Mouse (Mus musculus) lung, embryonic 15.5 days (tissue): ENCODE data around the gene Cyyr1. TPM values are rescaled to one million over a fixed set of nuclear protein-coding genes. Genes with fewer than 3 reads are reported as not detected.
A peak's percentile ranks its signal among the peaks of the same experiment; 100 is the strongest.
"Not testable (repeated sequence)": the region's sequence is repeated elsewhere in the genome, so short reads cannot be mapped to it uniquely, and the experiment has no call there.

ENCODE experiments used
- ATAC-seq: fragments of 200-750 bp; cut with Nextera tagmentation; 2 replicates; pipeline ENCODE4 v1.8.0; 2017; ENCODE audit warnings: moderate number of reproducible peaks, borderline replicate concordance; ENCODE audit not compliant: low FRiP score, low TSS enrichment; ENCODE audit errors: extremely low read depth
- H3K27ac ChIP-seq: fragments of 300-500 bp; sonication (generic); 2 replicates; pipeline ENCODE4 v1.5.1; 2015; ENCODE audit warnings: moderate library complexity, mild to moderate bottlenecking, inconsistent platforms
- H3K27me3 ChIP-seq: fragments of 300-500 bp; sonication (generic); 2 replicates; pipeline ENCODE4 v1.6.1; 2015; ENCODE audit warnings: inconsistent platforms
- H3K36me3 ChIP-seq: fragments of 300-500 bp; sonication (generic); 2 replicates; pipeline ENCODE4 v1.6.1; 2015; ENCODE audit warnings: inconsistent platforms
- H3K4me1 ChIP-seq: fragments of 300-500 bp; sonication (generic); 2 replicates; pipeline ENCODE4 v1.6.1; 2015; ENCODE audit warnings: inconsistent platforms
- H3K4me2 ChIP-seq: fragments of 300-500 bp; sonication (generic); 2 replicates; pipeline ENCODE4 v1.6.1; 2015; ENCODE audit warnings: inconsistent platforms, mild to moderate bottlenecking, moderate library complexity
- H3K4me3 ChIP-seq: fragments of 300-500 bp; sonication (generic); 2 replicates; pipeline ENCODE4 v1.5.1; 2015; ENCODE audit warnings: mild to moderate bottlenecking, inconsistent platforms
- H3K9ac ChIP-seq: fragments of 300-500 bp; sonication (generic); 2 replicates; pipeline ENCODE4 v1.6.1; 2015; ENCODE audit warnings: inconsistent platforms
- H3K9me3 ChIP-seq: fragments of 300-500 bp; sonication (generic); 2 replicates; pipeline ENCODE4 v1.6.1; 2016; ENCODE audit warnings: inconsistent platforms
- WGBS: fragments of 180-500 bp; shearing (Covaris S2); methylation state at CpG from one replicate; pipeline ENCODE4 v1.1.7; 2015; 5-methylcytosine and 5-hydroxymethylcytosine counted together
- polyA plus RNA-seq: library from polyadenylated mRNA; unstranded; fragments of >200 nt; fragmentation: Nextera tagmentation; extraction: Ambion mirVana; gene quantifications from 2 replicates; pipeline ENCODE4 v1.2.1, GENCODE M21; 2015

Gene Cyyr1
- 12.4 and 15.9 TPM in 2 replicates for polyA plus RNA-seq

- H3K27me3 ChIP-seq, H3K9me3 ChIP-seq, H3K4me3 ChIP-seq, ATAC-seq, H3K4me2 ChIP-seq, H3K9ac ChIP-seq, H3K36me3 ChIP-seq, H3K27ac ChIP-seq, H3K4me1 ChIP-seq: not testable (repeated sequence)
- 63% methylated on average over 13 of the region's 13 CpGs for WGBS
Measured at GRCm38 (mm10) chr16:85553297-85553696, at the start of gene Cyyr1. Gene Cyyr1 (minus strand): TSS chr16:85553397.

DNA sequence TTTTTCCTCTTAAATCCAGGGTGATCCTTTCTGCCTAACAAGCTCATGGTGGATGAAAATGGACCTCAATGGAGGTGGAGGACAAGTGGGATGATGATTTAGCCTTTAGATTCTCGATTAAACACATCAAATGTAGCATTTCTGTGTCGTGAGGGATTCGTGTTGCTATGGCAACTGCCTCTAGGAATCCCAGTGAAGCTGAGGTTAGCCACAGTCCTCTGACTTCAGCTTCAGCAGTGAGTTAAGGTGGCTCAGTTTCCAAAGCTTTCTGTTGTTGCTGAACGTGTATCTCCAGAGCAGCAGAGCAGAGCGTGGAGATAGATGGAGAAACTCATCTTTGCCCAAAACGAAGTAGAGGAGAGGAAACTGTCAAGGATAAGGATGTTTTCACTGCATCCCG lies 35.6 kb upstream of the Cyyr1 start:
- Histone ChIP-seq H3K36me3 (no peaks in the 10 kb centered on the region), H3K4me1 (no peaks in the 10 kb centered on the region), H3K9me3 (no peaks in the 10 kb centered on the region), H3K9ac (no peak overlapping the region), H3K27me3 (no peaks in the 10 kb centered on the region), H3K27ac (no peak overlapping the region), H3K4me3 (no peak overlapping the region), H3K4me2 (no peak overlapping the region)
- no peak for ATAC-seq
- 73% methylated on average over 7 of the region's 7 CpGs for WGBS

DNA sequence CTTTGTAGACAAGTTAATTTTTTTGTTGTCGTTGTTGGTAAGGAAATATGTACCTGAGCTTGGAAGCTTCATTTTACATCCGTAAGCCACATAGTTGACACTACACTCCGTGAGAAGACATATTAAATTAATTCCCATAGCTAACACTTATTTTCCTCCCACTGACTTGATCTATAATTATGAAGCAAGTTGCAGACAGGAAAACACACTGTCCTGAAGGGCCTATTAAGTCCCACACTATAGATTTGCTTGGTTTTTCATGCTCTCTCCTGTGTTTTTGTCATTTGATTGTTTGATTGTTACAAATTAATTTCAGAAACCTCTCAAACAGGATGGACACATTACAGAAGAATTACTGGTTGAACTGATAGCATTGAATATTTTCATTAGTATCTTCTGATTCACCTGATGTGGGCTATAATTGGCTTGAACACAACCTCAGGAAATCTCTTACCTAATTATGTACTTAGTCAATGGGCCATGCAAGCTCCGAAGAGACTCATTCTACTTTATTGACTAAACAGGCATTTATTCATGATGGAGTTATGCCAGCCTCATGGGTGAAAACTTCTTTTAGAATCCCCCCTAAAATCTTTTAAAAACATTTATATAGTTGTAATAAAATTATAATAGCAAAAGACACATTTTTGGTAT lies 34.5 kb upstream of the Cyyr1 start:
- no peak for ATAC-seq
- no peaks in the 10 kb centered on the region for H3K4me1 ChIP-seq
- no peak overlapping the region for H3K9ac ChIP-seq
- no peaks in the 10 kb centered on the region for H3K27me3 ChIP-seq
- no peak overlapping the region for H3K4me2 ChIP-seq
- 91% methylated on average over 4 of the region's 4 CpGs for WGBS
- H3K9me3 ChIP-seq = no peaks in the 10 kb centered on the region
- H3K27ac ChIP-seq = no peak overlapping the region
- no peaks in the 10 kb centered on the region for H3K36me3 ChIP-seq
- H3K4me3 ChIP-seq = no peak overlapping the region

GRCm38 (mm10) chr16:85566474-85566873 lies 13.3 kb upstream of the Cyyr1 start:
- Histone ChIP-seq H3K9ac (no peak overlapping the region), H3K9me3 (no peaks in the 10 kb centered on the region), H3K4me2 (no peak overlapping the region), H3K27me3 (no peaks in the 10 kb centered on the region), H3K4me3 (no peak overlapping the region), H3K4me1 (no peaks in the 10 kb centered on the region), H3K36me3 (no peaks in the 10 kb centered on the region), H3K27ac (no peak overlapping the region)
- WGBS = 74% methylated on average over 5 of the region's 5 CpGs
- ATAC-seq = no peak

DNA sequence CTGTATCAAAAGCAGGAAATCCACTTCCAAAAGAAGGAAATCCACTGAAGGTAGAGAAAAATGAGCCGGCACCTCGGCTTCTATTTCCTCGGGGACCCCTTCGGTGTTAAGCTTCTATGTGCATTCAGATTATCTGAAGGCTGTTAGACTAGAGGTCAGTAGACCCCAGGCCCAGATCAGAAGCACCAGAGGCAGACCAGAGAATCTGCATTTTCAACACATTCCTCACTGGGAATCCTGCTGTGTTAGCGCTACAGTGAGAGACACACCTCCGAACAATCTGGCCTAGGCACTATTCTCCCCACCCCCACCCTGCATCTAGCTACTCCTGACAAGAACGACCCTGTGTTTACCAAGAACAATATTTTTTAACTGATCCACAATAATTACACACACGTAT lies 641 bp upstream of the Cyyr1 start:
- 46% methylated on average over 8 of the region's 8 CpGs for WGBS
- Histone ChIP-seq H3K4me2 (no peak overlapping the region), H3K27me3 (no peaks in the 10 kb centered on the region), H3K27ac (no peak overlapping the region), H3K9ac (no peak overlapping the region), H3K4me3 (no peak overlapping the region), H3K4me1 (no peaks in the 10 kb centered on the region; the same call in 1 of the 2 replicates), H3K36me3 (no peaks in the 10 kb centered on the region), H3K9me3 (no peaks in the 10 kb centered on the region)
- ATAC-seq = no peak

DNA sequence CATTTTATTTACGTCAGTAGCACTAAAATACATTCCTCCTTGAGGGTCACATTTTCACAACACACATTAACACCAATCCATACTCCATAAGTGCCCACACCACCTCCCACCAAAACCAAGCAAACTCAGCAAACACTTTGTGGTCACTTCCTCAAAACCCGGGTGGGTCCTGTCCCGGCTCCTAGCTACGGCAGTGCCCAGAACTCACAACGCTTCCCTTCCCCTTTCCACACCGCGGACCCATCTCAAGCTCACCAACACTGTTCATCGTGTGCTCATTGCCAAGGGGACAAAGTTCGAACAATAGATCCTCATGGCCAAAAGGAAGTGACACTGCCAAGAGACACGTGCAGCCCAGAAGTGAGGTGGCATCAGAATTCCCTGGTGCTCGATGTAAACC lies 1.2 kb downstream of the Cyyr1 start:
- not testable (repeated sequence) for ATAC-seq, H3K9ac ChIP-seq, H3K4me3 ChIP-seq, H3K27ac ChIP-seq, H3K27me3 ChIP-seq, H3K36me3 ChIP-seq, H3K9me3 ChIP-seq, H3K4me2 ChIP-seq, H3K4me1 ChIP-seq
- WGBS = 94% methylated on average over 1 of the region's 11 CpGs

DNA sequence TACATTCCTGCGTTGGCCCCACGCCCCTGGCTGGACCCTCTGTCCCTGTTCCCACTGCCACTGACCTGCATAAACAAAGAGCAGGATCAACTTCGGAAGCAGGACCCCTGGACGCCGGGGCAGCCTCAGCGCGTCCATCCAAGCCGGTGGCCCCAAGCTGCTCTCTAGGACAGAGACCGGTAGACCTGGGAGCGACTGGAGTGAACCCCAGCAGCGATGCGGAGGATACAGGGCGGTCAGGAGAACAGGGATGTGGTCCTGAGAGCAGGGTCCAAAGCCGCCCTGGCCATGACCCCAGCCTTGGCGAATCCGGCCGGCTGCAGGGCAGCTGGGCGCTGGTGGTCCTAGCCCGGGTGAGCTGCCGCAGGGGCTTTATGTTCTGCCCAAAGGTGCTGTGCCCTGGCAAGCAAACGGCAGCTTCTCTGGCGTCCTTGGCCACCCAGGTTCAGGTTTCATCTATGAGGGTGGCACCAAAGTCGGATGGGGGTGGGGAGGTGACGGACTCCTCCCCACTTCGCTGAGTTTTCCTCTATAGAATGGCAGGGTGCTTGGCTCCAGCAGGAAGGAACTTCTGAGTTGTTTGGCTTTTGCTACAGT lies 3.1 kb downstream of the Cyyr1 start:
- WGBS = under 1% methylated on average over 25 of the region's 25 CpGs
- Histone ChIP-seq H3K4me2 (peak overlapping the region; percentile 80), H3K4me3 (peak overlapping the region; percentile 52), H3K4me1 (no peaks in the 10 kb centered on the region; the same call in 1 of the 2 replicates), H3K9ac (peak overlapping the region; percentile 52), H3K27me3 (no peaks in the 10 kb centered on the region), H3K36me3 (no peaks in the 10 kb centered on the region), H3K27ac (peak overlapping the region; percentile 70), H3K9me3 (no peaks in the 10 kb centered on the region)
- peak; percentile 77 for ATAC-seq

DNA sequence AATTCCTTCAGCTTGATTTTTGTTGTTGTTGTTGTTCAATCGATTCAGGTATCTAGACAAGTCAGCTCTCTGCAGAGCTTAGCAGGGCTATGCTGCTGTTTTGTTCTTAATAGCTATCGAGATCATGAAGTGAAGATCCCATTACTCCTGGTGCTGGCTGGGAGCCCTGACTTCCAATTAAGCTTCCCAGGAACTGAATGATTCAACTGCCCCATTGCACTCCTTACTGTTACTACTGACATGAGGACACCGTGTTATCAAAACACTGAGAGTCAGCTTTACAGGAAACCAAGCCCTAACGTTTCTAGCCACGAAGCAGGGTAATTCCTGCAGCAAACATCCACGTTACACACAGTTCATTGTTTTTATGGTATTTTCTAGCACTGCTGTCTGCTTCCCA lies 6.7 kb downstream of the Cyyr1 start:
- Histone ChIP-seq H3K27ac (no peak overlapping the region), H3K4me2 (peak overlapping the region; percentile 80; the same call in 1 of the 2 replicates), H3K9me3 (no peaks in the 10 kb centered on the region), H3K27me3 (no peaks in the 10 kb centered on the region), H3K9ac (no peak overlapping the region), H3K36me3 (no peaks in the 10 kb centered on the region), H3K4me1 (no peaks in the 10 kb centered on the region; the same call in 1 of the 2 replicates), H3K4me3 (peak overlapping the region; percentile 15; the same call in 1 of the 2 replicates)
- 45% methylated on average over 6 of the region's 6 CpGs for WGBS
- ATAC-seq = no peak

GRCm38 (mm10) chr16:85541676-85542273 lies 11.4 kb downstream of the Cyyr1 start:
- Histone ChIP-seq H3K27ac (no peak overlapping the region), H3K9me3 (no peaks in the 10 kb centered on the region), H3K36me3 (no peaks in the 10 kb centered on the region), H3K4me1 (no peaks in the 10 kb centered on the region), H3K9ac (no peak overlapping the region), H3K27me3 (no peaks in the 10 kb centered on the region), H3K4me3 (no peak overlapping the region), H3K4me2 (no peak overlapping the region; the same call in 1 of the 2 replicates)
- peak; percentile 31; the same call in 1 of the 2 replicates for ATAC-seq
- WGBS = 33% methylated on average over 4 of the region's 4 CpGs

DNA sequence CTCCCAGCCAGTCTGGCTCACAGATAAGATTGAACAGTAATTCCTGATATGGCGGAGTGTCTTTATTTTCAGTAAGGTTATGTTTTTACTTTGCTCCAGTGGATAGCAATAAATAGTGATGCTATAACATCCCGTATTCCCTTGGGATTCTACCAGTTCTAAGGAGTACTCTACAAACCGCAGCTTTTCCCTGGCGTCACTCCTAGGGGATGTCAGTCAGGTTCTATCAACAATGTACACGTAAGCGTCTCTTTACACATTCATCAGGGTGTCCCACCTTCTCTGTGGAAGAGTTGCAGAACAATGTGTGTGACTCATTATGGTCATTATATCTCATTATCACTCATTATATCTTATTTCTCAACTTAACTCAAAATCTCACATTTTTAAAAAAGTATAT lies 12.2 kb downstream of the Cyyr1 start:
- ATAC-seq = no peak
- no peak overlapping the region for H3K9ac ChIP-seq
- no peak overlapping the region for H3K4me2 ChIP-seq
- H3K36me3 ChIP-seq = no peaks in the 10 kb centered on the region
- H3K4me1 ChIP-seq = no peaks in the 10 kb centered on the region
- H3K4me3 ChIP-seq = no peak overlapping the region
- WGBS = 82% methylated on average over 6 of the region's 6 CpGs
- no peaks in the 10 kb centered on the region for H3K27me3 ChIP-seq
- no peak overlapping the region for H3K27ac ChIP-seq
- no peaks in the 10 kb centered on the region for H3K9me3 ChIP-seq

DNA sequence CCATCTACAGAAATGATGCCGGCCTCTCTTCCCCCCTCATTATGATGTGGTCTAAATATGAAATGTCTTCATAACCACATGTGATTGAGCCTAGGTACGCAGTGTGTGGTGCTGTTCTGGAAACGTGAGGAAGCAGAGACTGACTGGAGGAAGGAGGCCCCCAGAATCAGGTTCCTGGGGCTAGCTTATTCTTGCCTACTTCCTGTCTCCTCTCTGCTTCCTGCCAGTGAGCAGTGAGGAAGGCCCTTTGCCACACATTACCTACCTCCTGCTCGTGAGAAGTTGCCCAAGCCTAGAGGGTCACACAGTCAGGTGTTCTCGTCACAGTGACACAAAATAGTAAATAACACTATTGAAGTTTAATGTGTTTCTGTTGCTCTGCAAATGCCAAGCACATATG lies 14.8 kb downstream of the Cyyr1 start:
- no peak for ATAC-seq
- no peak overlapping the region for H3K27ac ChIP-seq

GRCm38 (mm10) chr16:85536075-85536474 lies 17.1 kb downstream of the Cyyr1 start:
- H3K9ac ChIP-seq = no peak overlapping the region
- no peak overlapping the region for H3K27ac ChIP-seq
- H3K27me3 ChIP-seq = no peaks in the 10 kb centered on the region
- H3K9me3 ChIP-seq = no peaks in the 10 kb centered on the region
- no peaks in the 10 kb centered on the region for H3K36me3 ChIP-seq
- no peaks in the 10 kb centered on the region for H3K4me1 ChIP-seq
- H3K4me3 ChIP-seq = no peak overlapping the region
- WGBS = 31% methylated on average over 8 of the region's 8 CpGs
- no peak overlapping the region for H3K4me2 ChIP-seq
- ATAC-seq = no peak

More for the DNA sequence above, 14.8 kb downstream of the Cyyr1 start:
- no peak overlapping the region for H3K4me2 ChIP-seq
- H3K9ac ChIP-seq = no peak overlapping the region
- no peaks in the 10 kb centered on the region for H3K9me3 ChIP-seq
- WGBS = 67% methylated on average over 5 of the region's 5 CpGs
- H3K4me3 ChIP-seq = no peak overlapping the region
- H3K4me1 ChIP-seq = no peaks in the 10 kb centered on the region
- no peaks in the 10 kb centered on the region for H3K36me3 ChIP-seq
- no peaks in the 10 kb centered on the region for H3K27me3 ChIP-seq
